Mouse (Mus musculus) ovary, adult 18-20 months (tissue): ENCODE measurements around the gene 7420426K07Rik.

Experiments used
- DNase-seq: peaks from one replicate; pipeline ENCODE4 v3.0.0; 2022; ENCODE audit warnings: low spot score, mixed read lengths

Gene 7420426K07Rik

GRCm38 (mm10) chr9:98902819-98903218, at the start of gene 7420426K07Rik:
TSS of gene 7420426K07Rik (plus strand) at chr9:98903119.
- no peak for DNase-seq

- no peak for DNase-seq
These were observed 46.7 kb upstream of the 7420426K07Rik start, which contains the start of gene Prr23a2 for GRCm38 (mm10) chr9:98856210-98856609. TSS of gene Prr23a2 (plus strand) at chr9:98856494.

DNA sequence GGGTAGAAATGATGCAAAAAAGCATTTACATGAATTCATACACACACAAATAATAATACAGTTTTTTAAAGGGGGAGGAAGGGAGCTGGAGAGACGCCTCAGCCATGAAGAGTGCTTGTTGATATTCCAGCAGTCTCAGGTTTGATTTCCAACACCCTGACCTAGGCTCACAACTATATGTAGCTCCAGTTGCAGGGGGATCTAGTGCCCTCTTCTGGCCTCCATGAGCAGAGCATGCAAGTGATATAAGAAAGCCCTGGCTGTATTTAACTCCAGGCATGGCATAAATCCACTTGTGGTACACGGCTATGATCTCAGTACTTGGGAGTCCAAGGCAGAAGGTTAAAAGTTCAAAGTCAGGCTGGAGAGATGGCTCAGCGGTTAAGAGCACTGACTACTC, 39.5 kb upstream of the 7420426K07Rik start:
- DNase-seq = no peak

DNA sequence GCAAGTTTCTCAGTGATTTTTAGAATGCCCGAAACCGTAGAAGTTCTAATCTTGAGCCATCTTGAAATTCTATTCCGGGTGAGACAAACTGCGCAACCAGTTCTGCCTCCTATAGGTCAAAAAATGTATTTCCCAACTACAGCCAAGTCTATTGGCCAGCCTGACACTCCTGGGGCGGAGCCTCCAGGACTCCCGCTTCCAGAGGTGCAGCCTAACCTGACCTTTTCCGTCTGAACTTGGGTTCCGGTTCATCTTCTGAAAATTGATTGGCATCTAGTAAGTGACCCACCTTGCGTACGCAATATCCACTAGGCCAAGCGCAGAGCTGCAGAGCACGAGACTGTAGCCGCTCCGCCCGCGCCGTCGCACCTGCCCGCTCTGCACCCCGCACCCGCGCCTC, 38.3 kb upstream of the 7420426K07Rik start, which contains the start of gene Prr23a3:
Gene Prr23a3 (plus strand): TSS at position 197 of the 400 bp plus-strand sequence.
- no peak for DNase-seq

- no peak for DNase-seq
These were observed 1.4 kb upstream of the 7420426K07Rik start for GRCm38 (mm10) chr9:98901486-98901885.

GRCm38 (mm10) chr9:98920629-98921523, 18.0 kb downstream of the 7420426K07Rik start:
- DNase-seq = no peak

GRCm38 (mm10) chr9:98923119-98923518, 20.2 kb downstream of the 7420426K07Rik start:
- DNase-seq = no peak

- DNase-seq = no peak
These were observed 21.3 kb downstream of the 7420426K07Rik start for GRCm38 (mm10) chr9:98924183-98924582.

GRCm38 (mm10) chr9:98929496-98929895, 26.6 kb downstream of the 7420426K07Rik start:
- no peak for DNase-seq

DNA sequence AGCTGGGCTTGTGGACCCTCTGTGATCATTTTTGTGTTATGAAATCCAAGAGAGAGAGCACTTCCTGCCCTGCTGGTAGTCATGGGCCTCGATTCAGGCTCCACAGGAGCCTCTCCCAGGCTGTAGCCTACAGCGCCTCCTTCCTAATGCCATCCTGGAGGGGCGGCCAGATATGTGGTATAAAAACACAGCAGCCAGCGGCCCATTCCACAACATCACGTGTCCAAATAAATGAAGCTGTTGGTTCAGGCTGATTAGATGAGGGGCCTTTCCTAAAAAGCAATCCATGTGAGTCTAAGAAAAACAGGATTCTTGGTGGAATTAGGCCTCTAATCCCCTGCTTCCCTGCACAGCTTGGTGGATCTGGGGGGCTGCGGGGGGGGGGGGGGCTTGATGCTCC, 30.0 kb downstream of the 7420426K07Rik start:
- no peak for DNase-seq

DNA sequence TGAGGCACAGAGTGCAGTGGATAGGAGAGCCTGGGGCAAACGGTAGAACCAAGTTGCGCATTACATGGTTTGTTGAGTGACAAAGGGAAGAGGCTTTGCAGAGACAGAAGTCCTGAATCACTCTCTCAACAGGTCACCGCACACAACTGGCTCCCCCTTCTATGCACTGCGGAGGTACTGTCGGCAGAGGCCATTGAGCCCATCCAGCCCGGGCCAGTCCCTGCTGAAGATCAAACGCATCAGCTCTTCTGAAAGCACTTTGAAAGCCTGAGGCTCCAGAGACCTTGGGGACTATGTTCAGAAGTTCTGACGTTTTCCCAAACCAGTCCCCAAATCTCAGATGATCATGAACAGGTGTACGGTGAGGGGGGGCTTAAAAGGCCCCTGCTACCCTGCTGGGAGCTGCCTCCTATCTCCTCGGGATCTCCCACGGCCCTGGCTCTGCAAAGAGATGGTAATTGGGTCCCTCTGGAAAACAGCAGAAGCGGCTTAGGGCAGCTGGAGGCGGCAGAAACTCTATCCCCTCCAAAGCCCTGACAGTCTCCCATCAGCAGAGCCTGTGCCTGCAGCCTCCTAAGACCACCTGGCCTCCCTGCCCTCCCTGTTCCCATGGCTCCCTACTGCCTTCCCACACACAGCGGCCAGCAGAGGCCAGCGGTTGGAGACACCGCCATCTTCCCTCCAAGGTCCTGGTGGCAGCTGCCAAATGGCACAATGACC, 32.4 kb downstream of the 7420426K07Rik start:
- no peak for DNase-seq

- DNase-seq = no peak
These were observed 36.4 kb downstream of the 7420426K07Rik start for GRCm38 (mm10) chr9:98939290-98939689.

DNA sequence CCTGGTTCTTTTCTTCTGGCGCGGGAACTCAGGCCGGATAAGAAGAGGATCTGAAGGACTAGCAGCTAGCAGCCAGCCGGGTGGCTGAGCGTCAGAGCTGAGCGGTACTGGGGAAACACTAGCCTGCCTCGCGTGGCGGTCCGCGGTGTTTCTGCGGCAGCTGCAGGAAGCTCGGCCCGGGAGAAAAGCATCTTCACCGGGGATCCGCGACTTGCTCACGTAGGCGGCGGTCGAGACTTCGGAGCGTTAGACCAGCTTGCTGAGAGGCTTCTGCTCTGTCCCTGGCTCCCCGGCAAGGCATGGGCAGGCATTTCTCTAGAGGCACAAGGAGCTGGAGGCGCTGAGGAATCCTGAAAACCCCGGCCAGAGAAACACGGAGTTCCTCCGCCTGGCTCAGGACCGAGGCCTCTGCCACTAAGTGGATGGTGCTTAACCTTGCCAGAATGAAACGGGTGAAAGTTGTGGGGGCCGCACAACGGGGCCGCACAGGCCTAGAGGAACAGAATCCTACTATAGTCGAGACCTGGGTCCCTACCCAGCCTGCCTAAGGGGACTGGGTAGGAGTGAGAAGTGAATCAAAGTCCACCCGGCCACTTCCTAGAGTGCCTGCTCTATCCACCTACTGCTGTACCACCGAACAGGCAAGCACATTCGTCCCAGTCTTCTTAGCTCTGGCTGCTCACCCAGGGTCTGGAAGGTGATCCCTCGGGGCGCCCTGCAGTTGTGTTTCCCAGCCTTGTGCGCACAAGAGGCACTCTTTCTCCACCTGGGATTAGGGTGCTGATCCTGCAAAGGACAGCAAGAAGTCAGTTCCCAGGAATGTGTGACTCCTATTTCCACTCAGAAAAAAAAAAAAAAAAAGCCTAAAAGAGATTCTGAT, 49.5 kb downstream of the 7420426K07Rik start:
- no peak for DNase-seq

GRCm38 (mm10) chr9:98953291-98953690, 50.4 kb downstream of the 7420426K07Rik start:
- no peak for DNase-seq

- DNase-seq = no peak
These were observed 50.9 kb downstream of the 7420426K07Rik start for GRCm38 (mm10) chr9:98953830-98954229.
